Mouse (Mus musculus): ENCODE measurements at regions not wholly inside any gene's neighbourhood (a gene's known extent, or its start where the extent isn't known, plus 50 kb on each side); places are given as distances from the start of the nearest gene placed in this dataset.

DNA sequence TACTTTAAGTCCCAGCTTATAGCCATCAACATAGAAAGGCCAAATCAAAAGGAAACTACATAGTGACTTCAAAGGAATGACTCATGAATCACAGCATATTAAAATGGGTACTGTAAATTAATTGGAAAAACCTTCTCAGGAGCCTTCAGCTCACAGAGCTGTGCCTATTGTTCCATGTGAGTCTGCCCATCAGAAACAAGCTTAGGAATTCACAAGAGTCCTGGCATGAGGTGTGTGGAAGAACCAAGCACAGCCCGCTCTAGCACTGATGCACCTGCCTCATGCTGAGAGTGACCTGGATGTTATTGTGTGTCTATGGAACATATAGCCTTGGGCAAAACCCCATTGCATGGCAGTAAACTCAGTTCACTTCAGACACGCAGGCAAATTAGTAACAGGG is 61.5 kb upstream of the Adamts16 start:
- DNase-seq: no peak
- no peaks in the 10 kb centered on the region for H3K27me3 ChIP-seq (ENCODE audit: control insufficient read depth, insufficient read depth, low read length)
- no peak overlapping the region for H3K9ac ChIP-seq (ENCODE audit: low read depth, low read length)
- TF ChIP-seq POLR2A (IDR thresholded peaks at IDR 0.05; ENCODE audit: insufficient read depth, low read depth, low read length) (no peak), EP300 (IDR thresholded peaks at IDR 0.05; ENCODE audit: insufficient read depth, low read depth, low read length) (no peak)
- WGBS: 90% methylated on average over 2 of the region's 2 CpGs
- no peaks in the 10 kb centered on the region for H3K4me1 ChIP-seq (ENCODE audit: control insufficient read depth, insufficient read depth, low read length)
- H3K27ac ChIP-seq: no peak overlapping the region
- no peak overlapping the region for H3K4me3 ChIP-seq
- intact Hi-C loops (cut with DNase I): no loop called here
- H3K79me2 ChIP-seq (replicated peaks; ENCODE audit: control insufficient read depth, insufficient read depth, low read length): no peaks in the 10 kb centered on the region
- H3K36me3 ChIP-seq (ENCODE audit: control insufficient read depth, insufficient read depth, low read length): no peaks in the 10 kb centered on the region

DNA sequence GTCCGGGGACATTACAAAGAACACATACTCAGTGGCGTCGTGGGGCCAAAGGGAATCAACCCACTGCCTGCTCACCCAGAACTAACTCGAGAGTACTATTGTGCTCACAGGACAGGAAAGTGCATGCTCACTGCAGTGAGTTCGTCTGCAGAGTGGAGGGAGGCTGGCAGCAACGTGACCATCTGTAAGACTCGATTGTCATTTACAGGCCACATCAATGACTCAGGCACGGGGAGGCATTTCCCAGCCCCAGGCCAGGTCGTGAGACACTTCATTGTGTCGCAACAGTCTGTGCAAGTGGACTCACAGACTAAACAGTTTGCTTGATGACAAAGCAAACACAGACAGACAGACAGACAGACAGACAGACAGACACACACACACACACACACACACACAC is 61.1 kb upstream of the Adamts16 start:
- Histone ChIP-seq H3K27ac (no peak overlapping the region), H3K4me1 (ENCODE audit: control insufficient read depth, insufficient read depth, low read length) (no peaks in the 10 kb centered on the region), H3K9ac (ENCODE audit: low read depth, low read length) (no peak overlapping the region), H3K79me2 (replicated peaks; ENCODE audit: control insufficient read depth, insufficient read depth, low read length) (no peaks in the 10 kb centered on the region), H3K36me3 (ENCODE audit: control insufficient read depth, insufficient read depth, low read length) (no peaks in the 10 kb centered on the region), H3K27me3 (ENCODE audit: control insufficient read depth, insufficient read depth, low read length) (no peaks in the 10 kb centered on the region), H3K4me3 (no peak overlapping the region)
- WGBS: 58% methylated on average over 10 of the region's 10 CpGs
- TF ChIP-seq EP300 (IDR thresholded peaks at IDR 0.05; ENCODE audit: insufficient read depth, low read depth, low read length): no peak
- TF ChIP-seq POLR2A (IDR thresholded peaks at IDR 0.05; ENCODE audit: insufficient read depth, low read depth, low read length): no peak
- TF ChIP-seq CTCF (IDR thresholded peaks at IDR 0.05): no peak
- intact Hi-C loops (cut with DNase I): no loop called here
- DNase-seq: no peak

DNA sequence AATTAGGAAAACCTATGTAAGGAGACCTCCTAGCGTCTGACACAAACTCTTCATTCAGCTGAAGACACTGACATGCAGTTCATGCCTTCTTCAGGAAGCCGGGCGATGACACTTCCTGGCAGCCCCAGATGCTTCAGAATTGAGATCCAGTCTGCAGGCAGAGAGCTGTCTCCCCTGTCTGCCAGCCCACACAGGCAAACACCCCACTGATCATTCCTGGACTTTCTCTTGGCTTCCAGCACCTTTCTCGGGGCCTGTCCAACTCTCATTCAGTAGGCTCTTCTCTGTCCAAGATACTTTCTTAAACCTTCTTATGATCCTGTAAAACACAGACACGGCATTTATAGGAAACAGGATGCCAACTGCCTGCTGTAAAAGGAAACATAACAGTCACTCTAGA is 50.0 kb upstream of the Adamts16 start:
- intact Hi-C loops (cut with DNase I): no loop called here
- TF ChIP-seq POLR2A (IDR thresholded peaks at IDR 0.05; ENCODE audit: insufficient read depth, low read depth, low read length) (no peak), EP300 (IDR thresholded peaks at IDR 0.05; ENCODE audit: insufficient read depth, low read depth, low read length) (no peak), CTCF (IDR thresholded peaks at IDR 0.05) (no peak)
- H3K4me1 ChIP-seq (ENCODE audit: control insufficient read depth, insufficient read depth, low read length): no peaks in the 10 kb centered on the region
- H3K27me3 ChIP-seq (ENCODE audit: control insufficient read depth, insufficient read depth, low read length): no peaks in the 10 kb centered on the region
- no peak overlapping the region for H3K4me3 ChIP-seq
- no peak overlapping the region for H3K27ac ChIP-seq
- no peaks in the 10 kb centered on the region for H3K79me2 ChIP-seq (replicated peaks; ENCODE audit: control insufficient read depth, insufficient read depth, low read length)
- DNase-seq: no peak
- 36% methylated on average over 5 of the region's 5 CpGs for WGBS
- no peak overlapping the region for H3K9ac ChIP-seq (ENCODE audit: low read depth, low read length)
- no peaks in the 10 kb centered on the region for H3K36me3 ChIP-seq (ENCODE audit: control insufficient read depth, insufficient read depth, low read length)

Small RNA genes lying in the stretch of these regions (microRNA-seq; reads per million reads assigned to microRNA genes)
- 0 reads per million in 2 experiments for gene Mir466f-4

Data from heart, adult 2 months (tissue).